Mouse (Mus musculus) heart, postnatal 0 days (tissue): ENCODE data around the gene Tlr8. TPM values are rescaled to one million over a fixed set of nuclear protein-coding genes. Genes with fewer than 3 reads are reported as not detected.

Experiments used
- ATAC-seq: fragments of 200-750 bp; cut with Nextera tagmentation; 2 replicates; pipeline ENCODE4 v1.8.0; 2017; ENCODE audit warnings: low read depth, moderate number of reproducible peaks, moderate library complexity; ENCODE audit not compliant: insufficient read depth
- DNase-seq: peaks from one replicate; pipeline ENCODE4 v3.0.0-alpha.2; 2016; ENCODE audit warnings: low spot score
- H3K27ac ChIP-seq: fragments of 300-500 bp; sonication (generic); 2 replicates; pipeline ENCODE4 v1.5.1; 2014; ENCODE audit warnings: low read depth, mild to moderate bottlenecking
- H3K27me3 ChIP-seq: fragments of 300-500 bp; sonication (generic); 2 replicates; pipeline ENCODE4 v1.6.1; 2014; ENCODE audit warnings: low read length, mixed read lengths; ENCODE audit not compliant: control insufficient read depth, insufficient read depth
- H3K36me3 ChIP-seq: fragments of 300-500 bp; sonication (generic); replicated peaks from 2 replicates; pipeline ENCODE4 v1.6.1; 2014; ENCODE audit warnings: low read length, mixed read lengths; ENCODE audit not compliant: control insufficient read depth, insufficient read depth
- H3K4me1 ChIP-seq: fragments of 300-500 bp; sonication (generic); 2 replicates; pipeline ENCODE4 v1.6.1; 2014; ENCODE audit warnings: antibody characterized with exemption; ENCODE audit not compliant: control insufficient read depth, insufficient read depth
- H3K4me2 ChIP-seq: fragments of 300-500 bp; sonication (generic); 2 replicates; pipeline ENCODE4 v1.6.1; 2014; ENCODE audit warnings: low read depth, mild to moderate bottlenecking, low read length, moderate library complexity
- H3K4me3 ChIP-seq: fragments of 300-500 bp; sonication (generic); 2 replicates; pipeline ENCODE4 v1.5.1; 2014; ENCODE audit warnings: low read depth, low read length
- H3K9ac ChIP-seq: fragments of 300-500 bp; sonication (generic); replicated peaks from 2 replicates; pipeline ENCODE4 v1.6.1; 2014; ENCODE audit warnings: low read depth, low read length, mixed read lengths
- H3K9me3 ChIP-seq: fragments of 300-500 bp; sonication (generic); replicated peaks from 2 replicates; pipeline ENCODE4 v1.6.1; 2016; ENCODE audit warnings: low read length; ENCODE audit not compliant: control insufficient read depth
- CTCF ChIP-seq: IDR thresholded peaks from 2 replicates; pipeline ENCODE4 v1.5.1; 2016; ENCODE audit warnings: antibody characterized with exemption, control low read depth, low read depth
- EP300 ChIP-seq: IDR thresholded peaks from 2 replicates; pipeline ENCODE4 v1.6.1; 2016; ENCODE audit warnings: antibody characterized with exemption, low read depth
- WGBS: fragments of 180-500 bp; shearing (Covaris S2); extraction: QIAGEN DNeasy Blood & Tissue Kit; methylation state at CpG from one replicate; pipeline ENCODE4 v1.1.7; 2014; 5-methylcytosine and 5-hydroxymethylcytosine counted together
- polyA plus RNA-seq: library from polyadenylated mRNA; unstranded; fragments of >200 nt; fragmentation: Nextera tagmentation; extraction: Ambion mirVana; gene quantifications from 2 replicates; pipeline ENCODE4 v1.2.1, GENCODE M21; 2015
- total RNA-seq: library from RNA; depleted of rRNA; stranded (reverse); fragments of >200 nt; gene quantifications from 2 replicates; pipeline ENCODE4 v1.2.3, GENCODE M21; 2014; ENCODE audit warnings: low replicate concordance

The Tlr8 gene
- total and polyA plus RNA-seq, 2 experiments from 2014 or later: 0.16 TPM; not detected in 1

- Histone ChIP-seq H3K4me1 (peaks cover 3% of the 10 kb centered on the region; the same call in 1 of the 2 replicates), H3K4me2 (peak within 1 kb of the TSS; percentile 63), H3K4me3 (peak within 1 kb of the TSS; percentile 76), H3K9ac (peak within 1 kb of the TSS; percentile 93), H3K36me3 (peaks cover 9% of the 10 kb centered on the region; the same call in 1 of the 2 replicates), H3K27me3 (no peaks in the 10 kb centered on the region), H3K9me3 (no peaks in the 10 kb centered on the region), H3K27ac (peak within 1 kb of the TSS; percentile 89)
- TF ChIP-seq CTCF: no peak
- TF ChIP-seq EP300: no peak
- WGBS: 22% methylated on average over 39 of the region's 39 CpGs
- peak; percentile 80 for DNase-seq
- ATAC-seq: peak; percentile 85
Measured at GRCm38 (mm10) chrX:167208978-167209754, 55.0 kb downstream of the Tlr8 start, which contains the start of gene Tmsb4x. Gene Tmsb4x (minus strand): TSS chrX:167209315.

- Histone ChIP-seq H3K9ac (peak overlapping the region; percentile 93), H3K4me3 (peak overlapping the region; percentile 76), H3K36me3 (peaks cover 9% of the 10 kb centered on the region; the same call in 1 of the 2 replicates), H3K4me1 (peaks cover 3% of the 10 kb centered on the region; the same call in 1 of the 2 replicates), H3K27ac (peak overlapping the region; percentile 89), H3K27me3 (no peaks in the 10 kb centered on the region), H3K9me3 (no peaks in the 10 kb centered on the region), H3K4me2 (peak overlapping the region; percentile 63)
- DNase-seq (peak; percentile 28), ATAC-seq (peak; percentile 19; the same call in 1 of the 2 replicates)
- TF ChIP-seq EP300: no peak
- TF ChIP-seq CTCF: no peak
- WGBS: 17% methylated on average over 16 of the region's 16 CpGs
Measured at GRCm38 (mm10) chrX:167208506-167208820, 55.7 kb downstream of the Tlr8 start.

GRCm38 (mm10) chrX:167207741-167208505 lies 56.2 kb downstream of the Tlr8 start:
- peak overlapping the region; percentile 76 for H3K4me3 ChIP-seq
- peak overlapping the region; percentile 93 for H3K9ac ChIP-seq
- H3K4me2 ChIP-seq: peak overlapping the region; percentile 63
- no peak for DNase-seq
- no peaks in the 10 kb centered on the region for H3K9me3 ChIP-seq
- peaks cover 9% of the 10 kb centered on the region; the same call in 1 of the 2 replicates for H3K36me3 ChIP-seq
- peaks cover 3% of the 10 kb centered on the region; the same call in 1 of the 2 replicates for H3K4me1 ChIP-seq
- TF ChIP-seq CTCF: no peak
- no peak for TF ChIP-seq EP300
- peak overlapping the region; percentile 89 for H3K27ac ChIP-seq
- H3K27me3 ChIP-seq: no peaks in the 10 kb centered on the region
- WGBS: 20% methylated on average over 25 of the region's 25 CpGs
- no peak for ATAC-seq

- Histone ChIP-seq H3K4me2 (no peak overlapping the region), H3K9ac (no peak overlapping the region), H3K36me3 (peaks cover 9% of the 10 kb centered on the region; the same call in 1 of the 2 replicates), H3K9me3 (no peaks in the 10 kb centered on the region), H3K27me3 (no peaks in the 10 kb centered on the region), H3K4me3 (no peak overlapping the region), H3K27ac (no peak overlapping the region; the same call in 1 of the 2 replicates), H3K4me1 (peaks cover 3% of the 10 kb centered on the region; the same call in 1 of the 2 replicates)
- DNase-seq: no peak
- no peak for TF ChIP-seq EP300
- TF ChIP-seq CTCF: no peak
- ATAC-seq: no peak
- 36% methylated on average over 8 of the region's 8 CpGs for WGBS
Measured at GRCm38 (mm10) chrX:167205813-167206520, 58.2 kb downstream of the Tlr8 start.

- Histone ChIP-seq H3K27me3 (no peaks in the 10 kb centered on the region), H3K4me2 (no peak overlapping the region), H3K36me3 (no peaks in the 10 kb centered on the region; the same call in 1 of the 2 replicates), H3K27ac (no peak overlapping the region), H3K4me1 (no peaks in the 10 kb centered on the region), H3K4me3 (no peak overlapping the region), H3K9ac (no peak overlapping the region), H3K9me3 (no peaks in the 10 kb centered on the region)
- whole genome bisulfite sequencing: 47% methylated on average over 2 of the region's 2 CpGs
- DNase-seq: no peak
- TF ChIP-seq CTCF: no peak
- no peak for ATAC-seq
Measured at GRCm38 (mm10) chrX:167201365-167201764, 62.8 kb downstream of the Tlr8 start.
